Mouse (Mus musculus) heart, postnatal 36 days (tissue): ENCODE measurements around the gene Trpm8. TPM values are rescaled to one million over a fixed set of nuclear protein-coding genes. Genes with fewer than 3 reads are reported as not detected.

ENCODE experiments used
- DNase-seq, 2 experiments: peaks; one replicate each; pipeline ENCODE4 v3.0.0; 2021 to 2022
- intact Hi-C: fragments of 180-260 bp; cut with DNase I; formaldehyde crosslinking; loops from one replicate; pipeline ENCODE4 v1.15.1; 2025
- total RNA-seq, 2 experiments: library from RNA; stranded (reverse); gene quantifications; 2 replicates each; pipeline ENCODE4 v1.2.3; 2021

Trpm8 gene
- total RNA-seq, 2 experiments from 2014 or later = not detected

- intact Hi-C loops = loop anchor here (10.0 kb wide), 1 partner anchor 279 kb away; the partner anchor contains the start of gene Usp40
- DNase-seq = peak in 1 of 2 experiments; percentile 7
Measured at GRCm38 (mm10) chr1:88283376-88284227, 6.1 kb downstream of the Trpm8 start.

- intact Hi-C loops = loop anchor here (10.0 kb wide), 1 partner anchor 280 kb away; the partner anchor contains the start of gene Usp40
- DNase-seq = no peak
Measured at GRCm38 (mm10) chr1:88284228-88284945, 6.9 kb downstream of the Trpm8 start.

DNA sequence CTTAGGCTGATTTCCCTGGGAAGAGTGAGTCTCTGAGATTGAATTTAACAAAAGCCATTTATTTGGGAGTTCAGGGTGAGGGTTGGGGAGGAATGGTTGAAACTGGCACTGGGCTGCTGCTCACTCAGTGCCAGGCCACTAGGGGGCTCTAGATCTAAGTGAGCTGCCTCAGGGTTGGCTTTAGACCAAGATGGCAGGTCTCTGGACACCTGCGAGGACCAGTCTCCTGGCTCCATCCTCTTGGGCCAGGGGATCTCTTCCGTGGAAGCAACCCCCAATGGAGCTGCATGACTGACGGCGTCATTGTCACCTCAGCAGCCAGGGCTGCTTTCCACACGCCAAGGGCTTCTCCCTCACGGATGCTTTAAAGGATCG lies 7.5 kb downstream of the Trpm8 start:
- intact Hi-C loops = loop anchor here (10.0 kb wide), 1 partner anchor 280 kb away; the partner anchor contains the start of gene Usp40
- peak in 1 of 2 experiments; percentile 22 for DNase-seq

DNA sequence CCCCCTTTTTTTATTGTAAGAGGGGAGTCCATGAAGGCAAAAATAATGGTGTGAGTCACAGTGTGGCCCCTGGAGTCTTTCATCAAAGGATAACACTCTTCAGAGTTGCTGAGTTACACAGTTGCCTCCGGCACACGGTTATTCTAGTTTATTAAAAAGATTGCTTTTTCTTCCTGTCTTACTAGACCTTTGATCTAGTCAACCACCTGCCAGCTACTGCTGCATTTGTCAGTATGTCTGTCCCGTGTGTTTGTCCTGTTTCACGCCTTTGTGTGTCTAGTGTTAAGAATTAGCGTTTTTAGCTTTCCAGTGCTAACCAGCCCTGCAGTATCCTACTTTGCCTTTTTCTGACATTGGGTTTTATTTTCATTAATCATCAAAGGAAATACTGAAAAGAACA lies 8.2 kb downstream of the Trpm8 start:
- DNase-seq = no peak
- intact Hi-C loops = loop anchor here (10.0 kb wide), 1 partner anchor 281 kb away; the partner anchor contains the start of gene Usp40

GRCm38 (mm10) chr1:88286136-88286845 lies 8.8 kb downstream of the Trpm8 start:
- DNase-seq = peak in 1 of 2 experiments; percentile 3
- intact Hi-C loops = loop anchor here (10.0 kb wide), 1 partner anchor 281 kb away; the partner anchor contains the start of gene Usp40

GRCm38 (mm10) chr1:88286887-88287696 lies 9.6 kb downstream of the Trpm8 start:
- intact Hi-C loops = loop anchor here (10.0 kb wide), 1 partner anchor 282 kb away; the partner anchor contains the start of gene Usp40
- no peak for DNase-seq

- peak; percentile 52 to 73 for DNase-seq
- intact Hi-C loops = loop anchor here (10.0 kb wide), 1 partner anchor 283 kb away; the partner anchor contains the start of gene Usp40
Measured at GRCm38 (mm10) chr1:88287697-88287980, 10.2 kb downstream of the Trpm8 start.

- peak in 1 of 2 experiments; percentile 13 for DNase-seq
- intact Hi-C loops = loop anchor here (10.0 kb wide), 1 partner anchor 283 kb away; the partner anchor contains the start of gene Usp40
Measured at GRCm38 (mm10) chr1:88288056-88288788, 10.8 kb downstream of the Trpm8 start.

- intact Hi-C loops = loop anchor here (10.0 kb wide), 1 partner anchor 284 kb away; the partner anchor contains the start of gene Usp40
- DNase-seq = no peak
Measured at GRCm38 (mm10) chr1:88288789-88289127, 11.3 kb downstream of the Trpm8 start.

- intact Hi-C loops = loop anchor here (10.0 kb wide), 1 partner anchor 284 kb away; the partner anchor contains the start of gene Usp40
- no peak for DNase-seq
Measured at GRCm38 (mm10) chr1:88289152-88289551, 11.7 kb downstream of the Trpm8 start.

- intact Hi-C loops = loop anchor here (10.0 kb wide), 1 partner anchor 285 kb away; the partner anchor contains the start of gene Usp40
- peak; percentile 29 to 65 for DNase-seq
Measured at GRCm38 (mm10) chr1:88289917-88290316, 12.5 kb downstream of the Trpm8 start.

GRCm38 (mm10) chr1:88290511-88290910 lies 13.1 kb downstream of the Trpm8 start:
- intact Hi-C loops = no loop called here
- no peak for DNase-seq

DNA sequence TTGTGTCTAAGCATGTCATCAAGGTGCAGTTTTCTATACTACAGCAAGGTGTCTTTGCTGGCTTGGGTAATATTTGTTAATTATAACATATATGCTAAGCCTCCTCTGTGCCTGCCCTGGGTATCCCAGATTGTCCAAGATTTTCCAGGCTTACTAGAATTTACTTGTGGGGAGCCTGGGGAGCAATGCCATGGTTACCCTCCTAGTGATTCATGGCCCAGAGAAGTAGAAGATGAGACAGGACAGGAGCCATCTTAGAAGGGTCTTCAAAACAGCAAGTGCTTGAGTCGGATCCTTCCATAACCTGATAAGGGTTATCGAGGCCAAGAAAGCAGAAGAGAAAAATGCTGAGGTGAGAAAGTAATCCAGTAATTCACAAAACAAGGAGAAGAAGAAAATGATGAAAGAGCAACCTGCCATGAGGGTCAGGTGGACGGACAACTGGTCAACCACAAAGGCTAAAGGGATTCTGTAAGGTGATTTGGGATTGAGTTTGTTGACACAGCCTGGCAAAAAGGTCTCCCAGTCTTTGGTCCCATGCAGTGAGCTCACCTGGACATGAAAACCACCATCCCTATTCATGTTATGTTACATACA lies 14.0 kb downstream of the Trpm8 start:
- intact Hi-C loops = no loop called here
- DNase-seq = peak in 1 of 2 experiments; percentile 3

DNA sequence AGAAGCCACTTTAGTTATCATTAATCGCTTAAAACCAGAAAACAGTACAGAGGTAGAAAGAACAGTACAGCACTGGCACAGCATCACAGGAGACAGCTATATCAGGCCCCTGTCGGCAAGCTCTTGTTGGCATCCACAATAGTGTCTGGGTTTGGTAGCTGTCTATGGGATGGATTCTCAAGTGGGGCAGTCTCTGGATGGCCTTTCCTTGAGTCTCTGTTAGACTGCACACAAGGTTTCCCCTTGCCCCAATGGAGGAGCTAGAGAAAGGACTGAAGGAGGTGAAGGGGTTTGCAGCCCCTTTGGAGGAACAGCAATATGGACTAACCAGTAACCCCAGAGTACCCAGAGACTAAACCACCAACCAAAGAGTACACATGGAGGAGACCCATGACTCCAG lies 14.6 kb downstream of the Trpm8 start:
- intact Hi-C loops = no loop called here
- no peak for DNase-seq

- DNase-seq = no peak
- intact Hi-C loops = no loop called here
Measured at GRCm38 (mm10) chr1:88294650-88295049, 17.2 kb downstream of the Trpm8 start.

DNA sequence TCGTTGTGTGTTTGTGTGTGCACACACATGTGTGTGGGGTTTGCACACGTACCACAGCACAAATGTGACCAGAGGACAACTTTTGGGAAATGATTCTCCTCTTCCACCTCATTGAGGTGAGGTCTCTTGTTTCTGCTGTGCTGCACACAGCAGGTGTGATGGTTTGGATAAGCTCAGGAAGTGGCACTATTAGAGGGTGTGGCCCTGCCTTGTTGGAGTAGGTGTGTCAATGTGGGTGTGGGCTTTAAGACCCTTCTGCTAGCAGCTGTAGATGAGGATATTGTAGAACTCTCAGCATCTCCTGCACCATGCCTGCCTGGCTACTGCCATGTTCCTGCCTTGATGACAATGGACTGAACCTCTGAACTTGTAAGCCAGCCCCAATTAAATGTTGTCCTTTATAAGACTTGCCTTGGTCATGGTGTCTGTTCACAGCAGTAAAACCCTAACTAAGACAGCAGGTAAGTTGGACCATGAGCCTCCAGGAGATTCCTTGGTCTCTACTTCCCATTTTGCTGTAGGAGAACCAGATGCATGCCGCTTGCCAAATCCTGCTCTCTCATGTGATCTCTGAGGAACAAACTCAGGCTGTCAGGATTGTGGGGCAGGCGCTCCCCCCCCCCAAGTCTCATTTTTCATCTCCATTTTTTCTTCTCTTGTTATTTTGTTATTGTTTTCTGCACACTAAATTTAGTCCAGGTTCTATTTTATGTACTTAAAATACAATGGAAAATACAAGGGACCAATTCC lies 18.9 kb downstream of the Trpm8 start:
- intact Hi-C loops = no loop called here
- DNase-seq = no peak

DNA sequence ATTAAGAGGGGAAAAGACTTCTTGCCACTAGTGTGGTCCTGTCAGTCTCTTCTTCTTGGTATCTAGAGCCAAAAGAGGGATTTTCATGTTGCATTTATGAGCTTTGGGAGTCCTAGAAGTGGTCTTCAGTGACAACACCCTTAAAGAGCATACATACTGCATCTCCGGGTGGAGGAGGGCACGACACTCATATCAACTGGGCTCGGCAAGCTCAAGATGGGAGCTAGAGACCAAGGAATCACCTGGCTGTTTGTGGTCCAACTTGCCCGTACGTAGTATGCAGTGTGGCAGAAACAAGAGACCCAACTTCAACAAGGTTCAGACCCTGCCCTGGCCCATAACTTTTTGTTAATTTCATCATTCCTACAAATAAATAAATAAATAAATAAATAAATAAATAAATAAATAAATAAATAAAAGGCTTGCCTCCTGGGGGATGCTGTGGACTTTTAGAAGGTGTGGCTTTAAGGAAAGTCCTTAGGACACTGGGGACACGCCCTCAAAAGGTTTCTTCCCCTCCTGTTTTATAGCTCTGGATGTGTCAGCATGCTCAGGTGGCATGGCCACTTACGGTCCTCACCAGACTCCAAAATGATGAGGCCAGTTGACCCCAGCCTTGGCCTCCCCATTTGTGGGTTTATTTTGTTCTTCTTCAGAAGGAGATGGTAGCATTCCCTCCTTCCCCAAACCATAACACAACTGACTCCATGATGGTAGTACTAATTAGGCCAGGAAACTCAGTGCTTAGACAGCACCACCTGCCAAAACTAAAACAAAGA lies 20.2 kb downstream of the Trpm8 start:
- intact Hi-C loops = no loop called here
- DNase-seq = no peak
